Mouse (Mus musculus): ENCODE measurements around the gene Tsen54. TPM values are rescaled to one million over a fixed set of nuclear protein-coding genes. Genes with fewer than 3 reads are reported as not detected.
A peak's percentile ranks its signal among the peaks of the same experiment; 100 is the strongest.

Gene Tsen54
- total and polyA plus RNA-seq, 2 experiments from 2014 or later, result 18.0 to 22.5 TPM

- H3K4me3 ChIP-seq (ENCODE audit: low read length), result no peak overlapping the region
- H3K27me3 ChIP-seq (ENCODE audit: insufficient read depth, low read length), result no peaks in the 10 kb centered on the region
- H3K9me3 ChIP-seq (ENCODE audit: low read length), result no peaks in the 10 kb centered on the region
- no peak for TF ChIP-seq CTCF (IDR thresholded peaks at IDR 0.05; ENCODE audit: low read depth)
- ATAC-seq (no peak), DNase-seq (ENCODE audit: low spot score) (no peak)
- no peak overlapping the region for H3K9ac ChIP-seq (replicated peaks; ENCODE audit: low read length)
- WGBS, result 74% methylated on average over 4 of the region's 4 CpGs
- H3K27ac ChIP-seq, result no peak overlapping the region
- H3K36me3 ChIP-seq (ENCODE audit: insufficient read depth, low read length), result no peaks in the 10 kb centered on the region
- no peak overlapping the region for H3K4me2 ChIP-seq (ENCODE audit: low read depth, low read length)
- peaks cover 15% of the 10 kb centered on the region for H3K4me1 ChIP-seq (ENCODE audit: insufficient read depth, low read length)
Measured at GRCm38 (mm10) chr11:115774653-115775052, 39.9 kb upstream of the Tsen54 start.

- Histone ChIP-seq H3K27me3 (ENCODE audit: insufficient read depth, low read length) (no peaks in the 10 kb centered on the region), H3K4me2 (ENCODE audit: low read depth, low read length) (peak overlapping the region; percentile 21), H3K9me3 (ENCODE audit: low read length) (no peaks in the 10 kb centered on the region), H3K4me1 (ENCODE audit: insufficient read depth, low read length) (peaks cover 26% of the 10 kb centered on the region), H3K4me3 (ENCODE audit: low read length) (no peak overlapping the region), H3K36me3 (ENCODE audit: insufficient read depth, low read length) (no peaks in the 10 kb centered on the region), H3K9ac (replicated peaks; ENCODE audit: low read length) (no peak overlapping the region; the same call in 1 of the 2 replicates), H3K27ac (0 out of 2 replicates have a peak overlapping the region, but pooled peaks have one; percentile 0)
- WGBS, result 41% methylated on average over 18 of the region's 18 CpGs
- ATAC-seq, result no peak
- peak; percentile 54 for DNase-seq (ENCODE audit: low spot score)
- TF ChIP-seq CTCF (IDR thresholded peaks at IDR 0.05; ENCODE audit: low read depth), result no peak
Measured at GRCm38 (mm10) chr11:115775821-115776665, 38.5 kb upstream of the Tsen54 start.

GRCm38 (mm10) chr11:115776954-115777353, 37.6 kb upstream of the Tsen54 start:
- no peak for TF ChIP-seq CTCF (IDR thresholded peaks at IDR 0.05; ENCODE audit: low read depth)
- ATAC-seq (no peak), DNase-seq (ENCODE audit: low spot score) (no peak)
- H3K4me3 ChIP-seq (ENCODE audit: low read length), result no peak overlapping the region
- H3K4me2 ChIP-seq (ENCODE audit: low read depth, low read length), result no peak overlapping the region
- H3K4me1 ChIP-seq (ENCODE audit: insufficient read depth, low read length), result peaks cover 29% of the 10 kb centered on the region
- no peaks in the 10 kb centered on the region for H3K36me3 ChIP-seq (ENCODE audit: insufficient read depth, low read length)
- H3K9me3 ChIP-seq (ENCODE audit: low read length), result no peaks in the 10 kb centered on the region
- H3K9ac ChIP-seq (replicated peaks; ENCODE audit: low read length), result no peak overlapping the region
- H3K27ac ChIP-seq, result 0 out of 2 replicates have a peak overlapping the region, but pooled peaks have one; percentile 0
- 54% methylated on average over 9 of the region's 9 CpGs for WGBS
- H3K27me3 ChIP-seq (ENCODE audit: insufficient read depth, low read length), result no peaks in the 10 kb centered on the region

- Histone ChIP-seq H3K4me1 (ENCODE audit: insufficient read depth, low read length) (peaks cover 29% of the 10 kb centered on the region), H3K27ac (no peak overlapping the region), H3K9me3 (ENCODE audit: low read length) (no peaks in the 10 kb centered on the region), H3K9ac (replicated peaks; ENCODE audit: low read length) (no peak overlapping the region), H3K4me2 (ENCODE audit: low read depth, low read length) (no peak overlapping the region), H3K27me3 (ENCODE audit: insufficient read depth, low read length) (no peaks in the 10 kb centered on the region), H3K36me3 (ENCODE audit: insufficient read depth, low read length) (no peaks in the 10 kb centered on the region), H3K4me3 (ENCODE audit: low read length) (no peak overlapping the region)
- no peak for TF ChIP-seq CTCF (IDR thresholded peaks at IDR 0.05; ENCODE audit: low read depth)
- no peak for DNase-seq (ENCODE audit: low spot score)
- no peak for ATAC-seq
- WGBS, result 78% methylated on average over 17 of the region's 17 CpGs
Measured at GRCm38 (mm10) chr11:115777487-115778335, 36.8 kb upstream of the Tsen54 start.

- TF ChIP-seq CTCF (IDR thresholded peaks at IDR 0.05; ENCODE audit: low read depth), result no peak
- DNase-seq (ENCODE audit: low spot score), result peak; percentile 78
- no peak overlapping the region for H3K4me2 ChIP-seq (ENCODE audit: low read depth, low read length)
- H3K27ac ChIP-seq, result peak overlapping the region; percentile 82
- H3K36me3 ChIP-seq (ENCODE audit: insufficient read depth, low read length), result no peaks in the 10 kb centered on the region
- WGBS, result 9% methylated on average over 9 of the region's 9 CpGs
- no peak overlapping the region for H3K4me3 ChIP-seq (ENCODE audit: low read length)
- H3K9ac ChIP-seq (replicated peaks; ENCODE audit: low read length), result no peak overlapping the region
- no peaks in the 10 kb centered on the region for H3K27me3 ChIP-seq (ENCODE audit: insufficient read depth, low read length)
- H3K9me3 ChIP-seq (ENCODE audit: low read length), result no peaks in the 10 kb centered on the region
- peaks cover 29% of the 10 kb centered on the region for H3K4me1 ChIP-seq (ENCODE audit: insufficient read depth, low read length)
- ATAC-seq, result peak; percentile 86
Measured at GRCm38 (mm10) chr11:115779038-115779571, 35.4 kb upstream of the Tsen54 start.

Data from hindbrain, postnatal 0 days (tissue).